Mouse (Mus musculus): ENCODE data around the gene Cdk17. TPM values are rescaled to one million over a fixed set of nuclear protein-coding genes. Genes with fewer than 3 reads are reported as not detected.

Gene Cdk17
- polyA plus RNA-seq, 1 experiment, result 25.8 TPM

- Histone ChIP-seq H3K4me1 (ENCODE audit: control insufficient read depth, insufficient read depth, low read length) (peaks cover 9% of the 10 kb centered on the region), H3K4me3 (ENCODE audit: insufficient read depth, low read length) (no peak overlapping the region), H3K27ac (ENCODE audit: insufficient read depth, low read depth, low read length) (no peak overlapping the region)
- TF ChIP-seq CTCF (IDR thresholded peaks at IDR 0.05; ENCODE audit: low read depth, low read length) (no peak), POLR2A (IDR thresholded peaks at IDR 0.05; ENCODE audit: borderline replicate concordance, low read depth, low read length) (no peak)
Observed at GRCm38 (mm10) chr10:93138730-93139129, 21.9 kb upstream of the Cdk17 start.

- H3K4me3 ChIP-seq (ENCODE audit: insufficient read depth, low read length), result no peak overlapping the region
- peaks cover 22% of the 10 kb centered on the region for H3K4me1 ChIP-seq (ENCODE audit: control insufficient read depth, insufficient read depth, low read length)
- H3K27ac ChIP-seq (ENCODE audit: insufficient read depth, low read depth, low read length), result no peak overlapping the region
- TF ChIP-seq CTCF (IDR thresholded peaks at IDR 0.05; ENCODE audit: low read depth, low read length) (no peak), POLR2A (IDR thresholded peaks at IDR 0.05; ENCODE audit: borderline replicate concordance, low read depth, low read length) (no peak)
Observed at GRCm38 (mm10) chr10:93140778-93141177, 19.9 kb upstream of the Cdk17 start.

GRCm38 (mm10) chr10:93142600-93143284 lies 17.9 kb upstream of the Cdk17 start:
- Histone ChIP-seq H3K4me1 (ENCODE audit: control insufficient read depth, insufficient read depth, low read length) (peaks cover 22% of the 10 kb centered on the region), H3K4me3 (ENCODE audit: insufficient read depth, low read length) (no peak overlapping the region), H3K27ac (ENCODE audit: insufficient read depth, low read depth, low read length) (no peak overlapping the region)
- TF ChIP-seq CTCF (IDR thresholded peaks at IDR 0.05; ENCODE audit: low read depth, low read length), result no peak
- TF ChIP-seq POLR2A (IDR thresholded peaks at IDR 0.05; ENCODE audit: borderline replicate concordance, low read depth, low read length), result no peak

GRCm38 (mm10) chr10:93143285-93143985 lies 17.2 kb upstream of the Cdk17 start:
- H3K4me3 ChIP-seq (ENCODE audit: insufficient read depth, low read length), result no peak overlapping the region
- no peak overlapping the region for H3K27ac ChIP-seq (ENCODE audit: insufficient read depth, low read depth, low read length)
- peaks cover 21% of the 10 kb centered on the region for H3K4me1 ChIP-seq (ENCODE audit: control insufficient read depth, insufficient read depth, low read length)
- TF ChIP-seq POLR2A (IDR thresholded peaks at IDR 0.05; ENCODE audit: borderline replicate concordance, low read depth, low read length), result no peak

- TF ChIP-seq CTCF (IDR thresholded peaks at IDR 0.05; ENCODE audit: low read depth, low read length) (no peak), POLR2A (IDR thresholded peaks at IDR 0.05; ENCODE audit: borderline replicate concordance, low read depth, low read length) (no peak)
- H3K27ac ChIP-seq (ENCODE audit: insufficient read depth, low read depth, low read length), result no peak overlapping the region
- no peak overlapping the region for H3K4me3 ChIP-seq (ENCODE audit: insufficient read depth, low read length)
- H3K4me1 ChIP-seq (ENCODE audit: control insufficient read depth, insufficient read depth, low read length), result peaks cover 16% of the 10 kb centered on the region
Observed at GRCm38 (mm10) chr10:93143986-93144314, 16.7 kb upstream of the Cdk17 start.

- Histone ChIP-seq H3K4me3 (ENCODE audit: insufficient read depth, low read length) (no peak overlapping the region), H3K27ac (ENCODE audit: insufficient read depth, low read depth, low read length) (no peak overlapping the region), H3K4me1 (ENCODE audit: control insufficient read depth, insufficient read depth, low read length) (peaks cover 16% of the 10 kb centered on the region)
- TF ChIP-seq CTCF (IDR thresholded peaks at IDR 0.05; ENCODE audit: low read depth, low read length), result no peak
- no peak for TF ChIP-seq POLR2A (IDR thresholded peaks at IDR 0.05; ENCODE audit: borderline replicate concordance, low read depth, low read length)
Observed at GRCm38 (mm10) chr10:93144579-93144978, 16.1 kb upstream of the Cdk17 start.

- TF ChIP-seq POLR2A (IDR thresholded peaks at IDR 0.05; ENCODE audit: borderline replicate concordance, low read depth, low read length), result no peak
- Histone ChIP-seq H3K4me3 (ENCODE audit: insufficient read depth, low read length) (no peak overlapping the region), H3K27ac (ENCODE audit: insufficient read depth, low read depth, low read length) (no peak overlapping the region), H3K4me1 (ENCODE audit: control insufficient read depth, insufficient read depth, low read length) (peaks cover 16% of the 10 kb centered on the region)
Observed at GRCm38 (mm10) chr10:93145088-93145487, 15.6 kb upstream of the Cdk17 start.

GRCm38 (mm10) chr10:93146601-93147000 lies 14.1 kb upstream of the Cdk17 start:
- TF ChIP-seq CTCF (IDR thresholded peaks at IDR 0.05; ENCODE audit: low read depth, low read length) (no peak), POLR2A (IDR thresholded peaks at IDR 0.05; ENCODE audit: borderline replicate concordance, low read depth, low read length) (no peak)
- Histone ChIP-seq H3K4me1 (ENCODE audit: control insufficient read depth, insufficient read depth, low read length) (peaks cover 17% of the 10 kb centered on the region), H3K27ac (ENCODE audit: insufficient read depth, low read depth, low read length) (no peak overlapping the region), H3K4me3 (ENCODE audit: insufficient read depth, low read length) (no peak overlapping the region)

- no peak for TF ChIP-seq POLR2A (IDR thresholded peaks at IDR 0.05; ENCODE audit: borderline replicate concordance, low read depth, low read length)
- TF ChIP-seq CTCF (IDR thresholded peaks at IDR 0.05; ENCODE audit: low read depth, low read length), result no peak
- Histone ChIP-seq H3K27ac (ENCODE audit: insufficient read depth, low read depth, low read length) (no peak overlapping the region), H3K4me1 (ENCODE audit: control insufficient read depth, insufficient read depth, low read length) (peaks cover 17% of the 10 kb centered on the region)
Observed at GRCm38 (mm10) chr10:93147691-93148090, 13.0 kb upstream of the Cdk17 start.

GRCm38 (mm10) chr10:93149597-93149996 lies 11.1 kb upstream of the Cdk17 start:
- TF ChIP-seq CTCF (IDR thresholded peaks at IDR 0.05; ENCODE audit: low read depth, low read length) (no peak), POLR2A (IDR thresholded peaks at IDR 0.05; ENCODE audit: borderline replicate concordance, low read depth, low read length) (no peak)
- H3K4me3 ChIP-seq (ENCODE audit: insufficient read depth, low read length), result no peak overlapping the region
- H3K4me1 ChIP-seq (ENCODE audit: control insufficient read depth, insufficient read depth, low read length), result peaks cover 10% of the 10 kb centered on the region
- no peak overlapping the region for H3K27ac ChIP-seq (ENCODE audit: insufficient read depth, low read depth, low read length)

More at GRCm38 (mm10) chr10:93147691-93148090, 13.0 kb upstream of the Cdk17 start:
- no peak overlapping the region for H3K4me3 ChIP-seq (ENCODE audit: insufficient read depth, low read length)

Measured in bone marrow macrophage, adult 2 months (primary cell).